Mouse (Mus musculus): Measurements from ENCODE around the gene Tra2a.

DNA sequence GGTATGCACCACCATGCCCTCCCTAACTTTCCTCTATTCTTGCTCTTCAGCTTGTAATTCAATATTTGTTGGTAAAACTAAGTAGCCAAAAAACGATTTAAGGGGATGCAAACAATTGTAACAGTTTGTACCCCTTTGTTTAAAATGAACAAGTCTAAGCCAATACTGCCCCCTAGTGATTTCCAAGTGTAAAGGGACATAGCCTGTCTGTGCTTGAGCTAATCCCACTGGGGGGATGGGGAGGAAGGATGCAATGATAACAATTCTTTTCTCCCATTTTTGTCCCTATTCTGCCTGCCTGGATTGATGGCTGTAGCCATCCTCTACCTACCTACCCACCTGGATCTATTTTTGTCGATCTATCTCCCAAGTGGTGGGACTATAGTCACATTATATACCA, 16.6 kb downstream of the Tra2a start:
- TF ChIP-seq POLR2A (IDR thresholded peaks at IDR 0.05; ENCODE audit: insufficient read length, low read depth) (no peak), USF1 (IDR thresholded peaks at IDR 0.05; ENCODE audit: low read depth) (no peak), TCF12 (IDR thresholded peaks at IDR 0.05; ENCODE audit: insufficient read depth, poor library complexity, severe bottlenecking) (no peak), MYOG (IDR thresholded peaks at IDR 0.05; ENCODE audit: control insufficient read depth in 1 of 3, insufficient read depth in 1 of 3, insufficient read length in 2 of 3, low read depth in 2 of 3) (no peak), MYOD1 (IDR thresholded peaks at IDR 0.05; ENCODE audit: control insufficient read depth in 1 of 3, insufficient read length in 2 of 3, low read depth in 2 of 3) (no peak), E2F4 (IDR thresholded peaks at IDR 0.05; ENCODE audit: insufficient read depth) (no peak), MAX (IDR thresholded peaks at IDR 0.05; ENCODE audit: low read depth) (no peak), SRF (IDR thresholded peaks at IDR 0.05; ENCODE audit: control insufficient read depth, insufficient read length, low read depth) (no peak), TCF3 (IDR thresholded peaks at IDR 0.05; ENCODE audit: insufficient read length, low read depth) (no peak)
